Mouse (Mus musculus) E14TG2a.4 (cell line): ENCODE measurements around the gene Osbp2.

Experiments
- CTCF ChIP-seq: conservative IDR thresholded peaks from 2 replicates; pipeline ENCODE4 v1.5.1; 2014; ENCODE audit warnings: low read length
- NANOG ChIP-seq: IDR thresholded peaks from 2 replicates; pipeline ENCODE4 v1.6.1; 2014; ENCODE audit warnings: borderline replicate concordance, low read length, mixed read lengths

DNA sequence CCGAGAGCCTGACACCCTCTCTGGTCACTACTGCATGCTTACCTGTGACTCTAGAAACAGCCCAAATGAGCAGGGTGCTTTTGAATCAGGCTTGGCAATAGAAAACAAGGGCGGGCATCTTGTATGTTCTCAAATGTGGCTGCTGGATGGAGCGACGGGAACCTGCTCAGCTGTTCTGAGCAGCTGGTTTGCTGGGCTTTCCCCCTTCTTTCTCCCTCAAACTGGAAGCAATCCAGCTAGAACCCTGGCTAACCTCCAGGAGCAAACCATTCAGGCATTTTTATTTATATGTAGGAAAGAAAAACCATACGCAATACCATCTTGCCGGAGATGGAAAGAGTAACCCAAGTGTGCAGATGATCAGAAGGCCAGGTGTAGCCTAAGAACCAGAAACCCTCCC is 147.0 kb downstream of the Osbp2 start:
- no peak for TF ChIP-seq CTCF
- TF ChIP-seq NANOG, result no peak
